Mouse (Mus musculus): ENCODE data around the gene Fgf14. TPM values are rescaled to one million over a fixed set of nuclear protein-coding genes. Genes with fewer than 3 reads are reported as not detected.

Gene Fgf14
- polyA plus RNA-seq (2015; fragmentation: Nextera tagmentation; extraction: Ambion mirVana), result 19.2 and 20.5 TPM in 2 replicates

- peak within 1 kb of the TSS; percentile 65 for H3K27ac ChIP-seq
- peak within 1 kb of the TSS; percentile 72 for H3K9ac ChIP-seq (replicated peaks)
- H3K36me3 ChIP-seq, result no peaks in the 10 kb centered on the region
- H3K27me3 ChIP-seq, result peaks cover 11% of the 10 kb centered on the region; the same call in 1 of the 2 replicates
- peaks cover 21% of the 10 kb centered on the region for H3K4me1 ChIP-seq (replicated peaks)
- WGBS, result 2% methylated on average over 12 of the region's 12 CpGs
- peak within 1 kb of the TSS; percentile 55 for H3K4me3 ChIP-seq (replicated peaks)
- ATAC-seq, result no peak
- no peaks in the 10 kb centered on the region for H3K9me3 ChIP-seq
- H3K4me2 ChIP-seq (replicated peaks), result peak within 1 kb of the TSS; percentile 71
Measured at GRCm38 (mm10) chr14:124676506-124677177, at the start of gene Fgf14. TSS of gene Fgf14 (minus strand) at chr14:124677127.

DNA sequence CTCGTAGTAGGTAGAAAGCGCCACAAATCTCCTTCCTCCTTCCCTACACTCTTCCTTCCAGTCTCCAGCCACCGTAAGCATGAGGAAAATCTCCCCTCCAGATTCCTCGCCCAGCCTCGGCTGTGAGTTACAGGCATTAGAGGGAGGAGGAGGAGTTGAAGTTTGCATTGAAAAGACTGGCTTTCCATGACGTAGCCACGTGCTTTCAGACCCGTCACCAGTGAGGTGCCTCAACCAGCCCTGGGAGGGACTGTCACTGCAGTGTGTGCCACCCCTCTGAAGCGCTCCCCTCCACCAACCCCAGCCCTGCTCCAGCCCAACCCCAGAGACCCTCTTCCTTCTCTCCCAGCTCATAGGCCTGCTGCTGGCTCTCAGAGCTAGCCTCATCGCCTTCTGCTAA lies 452 bp upstream of the Fgf14 start:
- H3K36me3 ChIP-seq, result no peaks in the 10 kb centered on the region
- 1% methylated on average over 10 of the region's 10 CpGs for WGBS
- H3K4me3 ChIP-seq (replicated peaks), result peak overlapping the region; percentile 55
- peaks cover 8% of the 10 kb centered on the region; the same call in 1 of the 2 replicates for H3K27me3 ChIP-seq
- H3K4me2 ChIP-seq (replicated peaks), result peak overlapping the region; percentile 71
- H3K27ac ChIP-seq, result peak overlapping the region; percentile 65
- peak; percentile 97 for ATAC-seq
- peaks cover 21% of the 10 kb centered on the region for H3K4me1 ChIP-seq (replicated peaks)
- H3K9ac ChIP-seq (replicated peaks), result peak overlapping the region; percentile 72
- no peaks in the 10 kb centered on the region for H3K9me3 ChIP-seq

- ATAC-seq, result peak; percentile 53
- no peaks in the 10 kb centered on the region for H3K36me3 ChIP-seq
- H3K4me1 ChIP-seq (replicated peaks), result peaks cover 22% of the 10 kb centered on the region
- peak overlapping the region; percentile 49 for H3K27ac ChIP-seq
- H3K4me2 ChIP-seq (replicated peaks), result peak overlapping the region; percentile 71
- no peaks in the 10 kb centered on the region for H3K9me3 ChIP-seq
- H3K27me3 ChIP-seq, result peaks cover 11% of the 10 kb centered on the region; the same call in 1 of the 2 replicates
- WGBS, result 4% methylated on average over 23 of the region's 23 CpGs
- H3K4me3 ChIP-seq (replicated peaks), result peak overlapping the region; percentile 55
- H3K9ac ChIP-seq (replicated peaks), result peak overlapping the region; percentile 72
Measured at GRCm38 (mm10) chr14:124675654-124676505, 1.0 kb downstream of the Fgf14 start.

- Histone ChIP-seq H3K27me3 (peaks cover 11% of the 10 kb centered on the region; the same call in 1 of the 2 replicates), H3K9me3 (no peaks in the 10 kb centered on the region), H3K4me2 (replicated peaks) (peak overlapping the region; percentile 71), H3K9ac (replicated peaks) (peak overlapping the region; percentile 72), H3K36me3 (no peaks in the 10 kb centered on the region), H3K27ac (0 out of 2 replicates have a peak overlapping the region, but pooled peaks have one; percentile 2), H3K4me3 (replicated peaks) (peak overlapping the region; percentile 55), H3K4me1 (replicated peaks) (peaks cover 27% of the 10 kb centered on the region)
- peak; percentile 60 for ATAC-seq
- WGBS, result under 1% methylated on average over 21 of the region's 21 CpGs
Measured at GRCm38 (mm10) chr14:124675142-124675653, 1.7 kb downstream of the Fgf14 start.

- Histone ChIP-seq H3K36me3 (no peaks in the 10 kb centered on the region), H3K27ac (no peak overlapping the region), H3K4me2 (replicated peaks) (peak overlapping the region; percentile 71), H3K27me3 (peaks cover 11% of the 10 kb centered on the region; the same call in 1 of the 2 replicates), H3K4me1 (replicated peaks) (peaks cover 33% of the 10 kb centered on the region), H3K4me3 (replicated peaks) (peak overlapping the region; percentile 55), H3K9ac (replicated peaks) (peak overlapping the region; percentile 72), H3K9me3 (no peaks in the 10 kb centered on the region)
- peak; percentile 34 for ATAC-seq
- 15% methylated on average over 8 of the region's 8 CpGs for WGBS
Measured at GRCm38 (mm10) chr14:124674536-124675141, 2.3 kb downstream of the Fgf14 start.

GRCm38 (mm10) chr14:124669739-124670138 lies 7.2 kb downstream of the Fgf14 start:
- Histone ChIP-seq H3K27me3 (peaks cover 11% of the 10 kb centered on the region; the same call in 1 of the 2 replicates), H3K4me3 (replicated peaks) (no peak overlapping the region), H3K4me2 (replicated peaks) (peak overlapping the region; percentile 7), H3K9me3 (no peaks in the 10 kb centered on the region), H3K27ac (no peak overlapping the region), H3K36me3 (no peaks in the 10 kb centered on the region), H3K9ac (replicated peaks) (no peak overlapping the region), H3K4me1 (replicated peaks) (peaks cover 21% of the 10 kb centered on the region)
- ATAC-seq, result peak; percentile 99
- WGBS, result 2% methylated on average over 7 of the region's 7 CpGs

DNA sequence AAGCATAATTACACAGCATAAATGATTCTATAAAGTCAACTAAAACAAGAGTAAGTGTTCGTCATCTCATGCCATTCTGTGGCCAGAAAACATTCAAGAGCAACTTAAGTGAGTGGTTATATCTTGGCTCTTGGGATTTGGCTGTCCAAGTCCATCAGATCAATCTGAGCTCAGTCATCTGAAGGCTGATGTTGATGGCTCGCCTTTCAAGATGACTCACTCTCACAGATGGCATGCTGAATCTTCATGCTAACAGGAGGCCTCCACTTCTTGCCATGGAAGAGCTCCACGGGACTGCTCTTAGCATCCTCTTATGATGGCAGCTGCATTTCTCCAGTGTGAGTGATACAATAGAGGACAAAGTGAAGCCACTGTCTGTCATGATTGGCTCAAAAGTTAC lies 34.1 kb downstream of the Fgf14 start:
- 84% methylated on average over 3 of the region's 3 CpGs for WGBS
- H3K27ac ChIP-seq, result no peak overlapping the region
- H3K4me3 ChIP-seq (replicated peaks), result no peak overlapping the region
- no peak for ATAC-seq
- no peak overlapping the region for H3K9ac ChIP-seq (replicated peaks)
- no peaks in the 10 kb centered on the region for H3K4me1 ChIP-seq (replicated peaks)
- H3K27me3 ChIP-seq, result no peaks in the 10 kb centered on the region
- H3K4me2 ChIP-seq (replicated peaks), result no peak overlapping the region
- no peaks in the 10 kb centered on the region for H3K9me3 ChIP-seq
- H3K36me3 ChIP-seq, result no peaks in the 10 kb centered on the region

DNA sequence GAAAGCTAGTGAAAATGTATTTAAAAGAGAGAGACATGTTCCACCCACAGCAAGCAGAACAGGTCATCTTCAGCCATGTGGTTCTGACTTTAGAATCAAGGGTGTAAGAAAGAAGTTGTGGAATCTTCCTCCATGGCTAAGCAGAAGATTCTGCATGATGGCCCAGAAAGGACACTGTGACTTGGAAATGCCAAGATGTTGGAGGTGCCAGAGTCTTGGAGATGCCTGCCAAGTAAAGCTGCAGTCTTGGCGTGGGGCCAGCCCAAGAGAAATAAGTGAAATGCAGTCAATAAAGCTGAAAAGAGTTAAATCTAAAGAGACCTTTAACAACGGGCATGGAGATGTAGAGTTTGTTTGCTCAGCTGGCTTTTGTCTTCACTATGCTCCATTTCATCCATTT lies 42.0 kb downstream of the Fgf14 start:
- no peak overlapping the region for H3K9ac ChIP-seq (replicated peaks)
- 60% methylated on average over 2 of the region's 2 CpGs for WGBS
- no peaks in the 10 kb centered on the region for H3K27me3 ChIP-seq
- ATAC-seq, result no peak
- no peak overlapping the region for H3K27ac ChIP-seq
- H3K9me3 ChIP-seq, result no peaks in the 10 kb centered on the region
- no peaks in the 10 kb centered on the region for H3K4me1 ChIP-seq (replicated peaks)
- no peak overlapping the region for H3K4me2 ChIP-seq (replicated peaks)
- H3K36me3 ChIP-seq, result no peaks in the 10 kb centered on the region
- no peak overlapping the region for H3K4me3 ChIP-seq (replicated peaks)

DNA sequence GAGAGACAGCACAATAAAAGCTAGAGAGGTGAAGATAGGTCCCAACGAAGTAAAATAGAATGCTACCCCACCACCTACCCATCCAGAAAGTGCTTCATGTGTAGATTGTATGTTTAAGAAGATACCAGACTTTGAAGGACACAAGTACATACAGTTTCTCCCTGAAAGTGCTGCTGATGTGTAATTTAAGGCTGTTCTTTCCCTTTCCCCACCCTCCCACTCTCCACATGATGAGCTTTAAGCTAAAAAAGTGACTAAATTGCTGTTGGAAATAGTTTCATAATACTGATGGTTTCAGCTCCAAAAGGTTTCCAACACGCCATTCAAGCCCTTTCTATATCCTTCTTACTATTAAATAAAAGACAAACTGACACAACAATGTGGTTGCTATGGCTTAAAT lies 63.5 kb downstream of the Fgf14 start:
- Histone ChIP-seq H3K9me3 (0 out of 2 replicates have a peak, but pooled peaks cover 3% of the 10 kb centered on the region), H3K36me3 (peaks cover 4% of the 10 kb centered on the region; the same call in 1 of the 2 replicates), H3K27me3 (no peaks in the 10 kb centered on the region), H3K4me3 (replicated peaks) (no peak overlapping the region), H3K9ac (replicated peaks) (no peak overlapping the region), H3K4me1 (replicated peaks) (no peaks in the 10 kb centered on the region), H3K4me2 (replicated peaks) (no peak overlapping the region), H3K27ac (no peak overlapping the region)
- ATAC-seq, result no peak
- WGBS, result 60% methylated on average over 2 of the region's 2 CpGs

DNA sequence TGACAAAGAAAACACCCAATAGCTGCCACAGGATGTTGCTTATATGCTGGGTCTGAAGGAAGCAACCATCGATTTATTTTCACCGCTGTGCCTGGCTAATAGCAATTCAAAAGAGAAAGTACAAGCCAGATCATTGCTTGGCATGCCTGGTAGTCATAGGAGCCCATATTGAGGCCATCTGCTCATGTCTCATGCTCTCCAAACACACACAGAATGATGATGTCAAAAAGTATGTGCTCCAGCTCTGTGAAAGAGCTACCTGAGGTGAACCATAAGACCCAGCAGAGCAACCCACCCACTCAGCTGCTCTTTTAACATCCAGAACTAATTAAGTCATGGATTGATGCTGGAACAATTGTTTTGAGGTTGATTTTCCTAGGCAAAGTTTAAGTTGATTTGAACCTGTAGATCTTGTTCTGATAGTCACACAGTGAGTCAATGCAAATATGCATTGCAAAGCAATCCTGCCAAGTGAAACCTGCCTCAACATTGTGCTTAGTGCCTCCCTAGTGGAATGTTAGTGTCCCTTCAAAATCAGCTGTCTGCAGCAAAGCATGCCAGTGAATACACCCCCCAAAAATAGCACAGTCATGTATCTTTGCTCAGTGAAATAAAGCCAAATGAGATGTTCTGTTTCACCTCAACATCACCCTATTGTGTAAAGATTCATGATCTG lies 70.8 kb downstream of the Fgf14 start:
- Histone ChIP-seq H3K9me3 (0 out of 2 replicates have a peak, but pooled peaks cover 3% of the 10 kb centered on the region), H3K4me2 (replicated peaks) (no peak overlapping the region), H3K27me3 (no peaks in the 10 kb centered on the region), H3K4me1 (replicated peaks) (no peaks in the 10 kb centered on the region), H3K27ac (no peak overlapping the region), H3K4me3 (replicated peaks) (no peak overlapping the region), H3K9ac (replicated peaks) (no peak overlapping the region), H3K36me3 (peaks cover 4% of the 10 kb centered on the region; the same call in 1 of the 2 replicates)
- 89% methylated on average over 2 of the region's 2 CpGs for WGBS
- ATAC-seq, result no peak
